ENCODE assay signal across 8 mouse cellular contexts in genomic region chr19:30118344-30119312, GRCm38 (mm10). TPM values are rescaled to one million over a fixed set of nuclear protein-coding genes. Genes with fewer than 3 reads are reported as not detected.
A peak's percentile ranks its signal among the peaks of the same experiment; 100 is the strongest.
DNase-seq lines count a peak whose midpoint lies in the region; ATAC-seq lines count a peak whose summit lies in the region.

No protein-coding gene starts in this region.

- no peaks in the 10 kb centered on the region for H3K9me3 ChIP-seq in heart, embryonic 10.5 days
- H3K9me3 ChIP-seq in intestine, embryonic 14.5 days (ENCODE audit: control insufficient read depth, low read length), result no peaks in the 10 kb centered on the region
- H3K9me3 ChIP-seq in midbrain, embryonic 14.5 days (ENCODE audit: control insufficient read depth, low read length), result no peaks in the 10 kb centered on the region

- H3K27ac ChIP-seq in heart, embryonic 10.5 days, result peak overlapping the region; percentile 72
- H3K27ac ChIP-seq in intestine, embryonic 14.5 days (ENCODE audit: low read depth), result no peak overlapping the region
- H3K27ac ChIP-seq in midbrain, embryonic 14.5 days (replicated peaks; ENCODE audit: low read depth, low read length), result peak overlapping the region; percentile 92

- H3K4me3 ChIP-seq in heart, embryonic 10.5 days, result no peak overlapping the region
- H3K4me3 ChIP-seq in intestine, embryonic 14.5 days (ENCODE audit: low read depth, low read length), result no peak overlapping the region
- H3K4me3 ChIP-seq in midbrain, embryonic 14.5 days (replicated peaks; ENCODE audit: low read depth, low read length), result no peak overlapping the region

- peak; percentile 67; the same call in 1 of the 2 replicates for ATAC-seq in intestine, embryonic 14.5 days (replicated peaks; ENCODE audit: low FRiP score, low TSS enrichment, low read depth)
- ATAC-seq in midbrain, embryonic 14.5 days (ENCODE audit: low FRiP score, low TSS enrichment), result peak; percentile 36; the same call in 1 of the 2 replicates

- H3K9ac ChIP-seq in intestine, embryonic 14.5 days (ENCODE audit: low read length), result no peak overlapping the region
- peak overlapping the region; percentile 16; the same call in 1 of the 2 replicates for H3K9ac ChIP-seq in midbrain, embryonic 14.5 days (replicated peaks; ENCODE audit: low read length)

- H3K4me2 ChIP-seq in intestine, embryonic 14.5 days (ENCODE audit: low read length), result no peak overlapping the region
- peak overlapping the region; percentile 40 for H3K4me2 ChIP-seq in midbrain, embryonic 14.5 days (ENCODE audit: low read length)

- H3K27me3 ChIP-seq in heart, embryonic 10.5 days (ENCODE audit: insufficient read depth, poor library complexity, severe bottlenecking), result no peaks in the 10 kb centered on the region
- no peaks in the 10 kb centered on the region for H3K27me3 ChIP-seq in intestine, embryonic 14.5 days (replicated peaks; ENCODE audit: control insufficient read depth, insufficient read depth, low read length)
- no peaks in the 10 kb centered on the region for H3K27me3 ChIP-seq in midbrain, embryonic 14.5 days (ENCODE audit: control insufficient read depth, insufficient read depth, low read length)

- DNase-seq in heart, embryonic 10.5 days (ENCODE audit: low spot score), result no peak
- DNase-seq in heart, adult 8-10 months (ENCODE audit: low spot score), result no peak
- DNase-seq in CD4-positive helper T cell, adult 2 months (ENCODE audit: low read depth, low spot score), result peak; percentile 22
- no peak for DNase-seq in intestine, embryonic 14.5 days (ENCODE audit: low spot score)
- peak; percentile 45 for DNase-seq in midbrain, embryonic 14.5 days
- no peak for DNase-seq in urinary bladder, postnatal 36 days (ENCODE audit: low spot score in 2 of 2)
- DNase-seq in frontal cortex, adult 2 months (ENCODE audit: extremely low spot score in 1 of 2, low spot score in 1 of 2), result no peak
- no peak for DNase-seq in spleen, adult 12 weeks (ENCODE audit: low spot score)

- H3K36me3 ChIP-seq in heart, embryonic 10.5 days, result no peaks in the 10 kb centered on the region
- H3K36me3 ChIP-seq in intestine, embryonic 14.5 days (ENCODE audit: control insufficient read depth, insufficient read depth, low read length), result no peaks in the 10 kb centered on the region
- no peaks in the 10 kb centered on the region for H3K36me3 ChIP-seq in midbrain, embryonic 14.5 days (ENCODE audit: control insufficient read depth, insufficient read depth, low read length)

- 84% methylated on average over 17 of the region's 17 CpGs for WGBS in heart, embryonic 10.5 days
- WGBS in intestine, embryonic 14.5 days, result 81% methylated on average over 17 of the region's 17 CpGs
- WGBS in midbrain, embryonic 14.5 days, result 73% methylated on average over 17 of the region's 17 CpGs

- peaks cover 27% of the 10 kb centered on the region for H3K4me1 ChIP-seq in heart, embryonic 10.5 days
- peaks cover 5% of the 10 kb centered on the region for H3K4me1 ChIP-seq in intestine, embryonic 14.5 days (replicated peaks; ENCODE audit: control insufficient read depth, insufficient read depth, low read length)
- H3K4me1 ChIP-seq in midbrain, embryonic 14.5 days (ENCODE audit: control insufficient read depth, insufficient read depth, low read length), result peaks cover 58% of the 10 kb centered on the region

RNA-seq across cellular contexts. Expression of gene Gldc, which starts 56.6 kb away (rescaled TPM):
- polyA plus RNA-seq in heart, embryonic 10.5 days (2016; fragmentation: Nextera tagmentation; extraction: Ambion mirVana), result 9.4 and 12.7 TPM in 2 replicates
- total RNA-seq in heart, adult 8-10 months (2022), result under 1 TPM; 0.06 to 0.56 (median 0.16) TPM
- 2.4 and 2.9 TPM in 2 replicates for polyA plus RNA-seq in intestine, embryonic 14.5 days (2014; fragmentation: Nextera tagmentation; extraction: Ambion mirVana)
- polyA plus RNA-seq in midbrain, embryonic 14.5 days (2014; fragmentation: Nextera tagmentation; extraction: Ambion mirVana), result 6.9 and 7.1 TPM in 2 replicates
- 33.1 and 36.5 TPM in 2 replicates for polyA plus RNA-seq in frontal cortex, adult 2 months (2012; rRNA removed)

Comparison
In these comparisons a context has a peak if more than half of its experiments do, and no peak if none do; other contexts are left out.
1. DNase-seq: peak in CD4-positive helper T cell, adult 2 months (single experiment) and midbrain, embryonic 14.5 days (single experiment); none in heart, embryonic 10.5 days (single experiment), heart, adult 8-10 months (single experiment), intestine, embryonic 14.5 days (single experiment), urinary bladder, postnatal 36 days (0 of 2), frontal cortex, adult 2 months (0 of 2) and spleen, adult 12 weeks (single experiment).